Mouse (Mus musculus) large intestine, adult 2 months (tissue): ENCODE measurements at regions not wholly inside any gene's neighbourhood (a gene's known extent, or its start where the extent isn't known, plus 50 kb on each side); places are given as distances from the start of the nearest gene placed in this dataset.
"Not testable (repeated sequence)": the region's sequence is repeated elsewhere in the genome, so short reads cannot be mapped to it uniquely, and the experiment has no call there.

ENCODE experiments used
- DNase-seq: peaks from one replicate; pipeline ENCODE4 v3.0.0-alpha.2; 2012; ENCODE audit warnings: low read depth, low spot score
- WGBS: fragments of 180-500 bp; shearing (Covaris S2); methylation state at CpG from one replicate; pipeline ENCODE4 v1.1.7; 2018; 5-methylcytosine and 5-hydroxymethylcytosine counted together

DNA sequence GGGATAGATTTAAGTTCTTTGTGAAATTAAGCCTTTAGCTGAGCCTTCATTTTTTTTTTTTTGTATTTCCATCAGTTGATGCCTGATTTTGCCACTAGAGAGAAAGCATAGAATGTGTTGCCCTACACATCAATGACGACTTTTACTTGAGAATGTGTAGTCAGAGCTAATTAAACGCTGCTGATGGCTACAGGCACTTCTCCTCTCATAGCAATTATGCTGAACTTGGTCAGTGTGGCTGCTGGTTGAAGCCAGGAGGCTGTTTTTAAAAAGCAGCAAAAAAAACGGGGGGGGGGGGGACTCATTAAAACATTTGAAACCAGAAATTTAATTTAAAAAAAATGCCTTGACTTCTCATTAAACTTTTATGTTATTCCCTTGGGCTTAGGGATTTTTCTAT lies 324.4 kb upstream of the Nectin3 start:
- no peak for DNase-seq
- 65% methylated on average over 3 of the region's 3 CpGs for WGBS

DNA sequence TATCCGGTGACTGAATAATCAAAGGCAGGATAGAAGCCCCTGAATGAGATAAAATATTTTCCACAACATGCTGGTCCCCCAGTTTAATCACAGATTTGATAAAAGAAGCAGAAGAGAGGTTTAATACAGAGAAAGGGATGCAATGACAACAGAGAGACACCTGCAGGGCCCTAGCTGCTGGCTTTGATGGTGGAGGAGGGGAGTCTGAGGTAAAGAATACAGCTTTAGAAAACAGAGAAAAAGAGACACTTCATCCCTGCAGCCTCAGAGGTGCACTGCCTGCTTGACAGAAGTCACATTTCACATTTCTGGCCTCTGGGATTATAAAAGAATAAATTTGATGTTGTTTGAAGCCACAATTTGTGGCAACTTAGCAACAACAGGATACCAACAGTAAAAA lies 319.9 kb upstream of the Nectin3 start:
- WGBS, result 89% methylated on average over 1 of the region's 1 CpGs
- no peak for DNase-seq

DNA sequence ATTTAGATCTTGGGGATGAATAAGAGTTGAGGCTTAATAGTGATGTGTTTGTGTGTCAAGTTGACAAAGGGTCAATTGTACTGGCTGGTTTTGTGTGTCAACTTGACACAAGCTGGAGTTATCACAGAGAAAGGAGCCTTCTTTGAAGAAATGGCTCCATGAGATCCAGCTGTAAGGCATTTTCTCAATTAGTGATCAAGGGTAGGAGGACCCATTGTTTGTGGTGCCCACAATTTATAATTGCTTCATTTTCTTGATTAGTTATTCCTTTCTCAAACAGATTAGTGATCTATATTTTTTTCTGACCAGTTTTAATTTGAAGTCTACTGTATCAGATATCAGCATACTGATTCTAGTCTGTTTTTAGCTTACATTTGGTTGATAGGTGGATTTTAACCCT lies 313.5 kb upstream of the Nectin3 start:
- not testable (repeated sequence) for DNase-seq

DNA sequence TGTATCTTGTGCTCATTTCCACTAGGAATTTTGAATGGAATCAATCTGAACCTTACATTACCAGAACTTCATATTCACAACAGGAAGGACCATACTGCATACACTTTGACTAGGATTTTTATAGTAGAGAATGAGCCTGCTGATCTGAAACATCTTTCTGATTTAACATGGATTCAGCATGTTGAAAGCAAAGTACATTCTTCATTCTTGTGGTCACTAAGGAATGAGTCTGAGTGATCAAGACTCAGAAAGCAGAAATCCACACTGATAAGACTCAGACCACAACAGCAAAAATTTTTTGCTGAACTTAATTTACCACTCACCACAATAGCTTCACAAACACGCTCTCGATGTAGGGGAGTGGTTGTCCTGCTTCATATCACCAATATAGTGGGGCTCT lies 309.2 kb upstream of the Nectin3 start:
- 95% methylated on average over 2 of the region's 2 CpGs for WGBS
- DNase-seq, result no peak

DNA sequence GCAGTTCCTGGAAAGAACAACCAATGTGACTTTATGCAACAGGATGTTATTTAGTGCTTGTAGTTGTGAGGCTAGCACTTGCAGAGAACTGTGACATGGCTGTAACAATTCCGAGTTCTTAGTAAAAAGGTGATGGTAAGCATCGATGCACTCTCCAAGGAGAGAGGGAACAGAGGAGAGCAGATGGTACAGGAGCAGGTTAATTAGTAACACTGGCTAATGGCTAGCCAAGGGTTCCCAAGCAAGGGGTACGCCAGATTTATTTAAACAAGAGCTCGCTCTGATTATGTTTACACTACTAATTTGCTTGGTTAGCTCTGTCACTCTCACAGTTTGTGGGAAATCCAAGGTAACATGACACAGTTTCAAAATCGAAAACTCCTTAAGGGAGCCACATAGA lies 278.0 kb upstream of the Nectin3 start:
- DNase-seq, result no peak
- 33% methylated on average over 5 of the region's 5 CpGs for WGBS

DNA sequence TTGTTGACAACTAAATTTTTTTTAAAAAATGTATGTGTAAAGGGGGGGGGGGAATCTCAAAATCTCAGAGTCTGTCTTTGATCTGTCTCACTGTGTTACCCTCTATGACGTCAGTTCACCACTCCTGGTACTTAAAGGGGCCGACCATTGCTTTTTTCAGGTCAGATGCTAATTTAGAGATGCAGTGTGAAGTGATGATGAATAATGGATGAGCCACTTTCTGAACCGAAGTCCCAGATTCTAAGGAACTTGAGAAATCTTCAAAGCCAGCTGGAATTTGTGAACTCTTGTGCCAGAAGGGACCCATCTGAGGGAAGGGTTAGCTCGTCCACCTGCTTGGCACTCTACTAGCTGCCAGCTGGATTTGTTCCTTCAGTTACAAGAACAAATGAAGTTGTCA lies 271.1 kb upstream of the Nectin3 start:
- no peak for DNase-seq
- 79% methylated on average over 4 of the region's 4 CpGs for WGBS

DNA sequence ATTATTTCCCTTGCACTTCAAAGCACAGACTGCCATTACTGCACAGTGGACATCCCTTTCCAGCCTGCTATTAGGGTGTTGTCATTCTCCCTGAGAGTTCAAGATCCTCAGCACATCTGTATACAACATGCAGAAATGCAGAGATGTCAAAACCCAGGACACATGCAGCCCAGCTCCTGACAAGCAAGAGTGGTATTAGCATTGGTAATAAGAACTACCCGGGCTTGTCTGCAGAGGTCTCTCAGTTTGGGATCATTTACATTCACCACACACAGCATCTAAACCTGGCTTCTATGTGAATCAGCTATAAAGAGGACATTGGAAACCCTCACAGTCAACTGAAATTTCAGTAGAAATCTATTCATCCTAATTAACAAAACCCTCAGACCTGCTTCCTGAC lies 270.1 kb upstream of the Nectin3 start:
- no peak for DNase-seq
- WGBS, result 74% methylated on average over 1 of the region's 1 CpGs

DNA sequence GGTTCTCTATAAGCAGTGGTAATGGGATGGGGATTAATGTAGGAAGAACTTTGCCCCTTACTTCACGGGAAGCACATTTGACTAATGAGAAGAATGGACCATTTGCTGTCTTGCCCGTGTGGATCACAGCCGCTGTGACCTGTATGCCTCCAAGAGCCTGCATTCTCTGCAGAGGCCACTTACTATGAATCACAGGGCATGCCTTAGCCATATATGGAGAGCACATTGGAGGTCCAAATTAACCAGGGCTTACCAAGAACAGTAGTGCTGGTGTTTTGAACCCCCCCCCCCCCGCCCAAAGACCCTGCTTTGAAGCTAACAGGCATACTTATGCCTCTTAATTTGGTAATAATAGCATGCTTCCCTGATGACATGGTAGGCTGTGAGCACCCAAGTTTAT lies 236.8 kb upstream of the Nectin3 start:
- whole genome bisulfite sequencing, result 79% methylated on average over 4 of the region's 4 CpGs
- no peak for DNase-seq

DNA sequence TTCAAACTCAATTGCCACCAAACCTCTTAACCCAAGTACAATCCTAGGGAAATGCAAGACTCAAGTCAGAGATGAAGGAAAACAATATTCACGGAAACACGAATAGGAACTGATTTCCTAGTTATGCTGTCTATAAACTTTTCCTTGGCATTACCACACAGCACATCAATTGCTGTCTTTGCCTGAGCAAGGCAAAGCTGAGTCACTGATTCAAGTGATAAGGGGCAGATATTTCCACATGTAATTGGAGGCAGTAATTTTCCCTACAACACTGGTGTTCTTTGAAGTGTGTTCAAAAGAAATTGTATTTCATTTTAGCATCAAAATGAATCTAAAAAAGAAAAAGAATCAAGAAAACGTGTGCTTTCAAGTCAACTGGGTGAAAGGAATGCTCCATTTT lies 230.1 kb upstream of the Nectin3 start:
- no peak for DNase-seq
- WGBS, result 32% methylated on average over 3 of the region's 3 CpGs

DNA sequence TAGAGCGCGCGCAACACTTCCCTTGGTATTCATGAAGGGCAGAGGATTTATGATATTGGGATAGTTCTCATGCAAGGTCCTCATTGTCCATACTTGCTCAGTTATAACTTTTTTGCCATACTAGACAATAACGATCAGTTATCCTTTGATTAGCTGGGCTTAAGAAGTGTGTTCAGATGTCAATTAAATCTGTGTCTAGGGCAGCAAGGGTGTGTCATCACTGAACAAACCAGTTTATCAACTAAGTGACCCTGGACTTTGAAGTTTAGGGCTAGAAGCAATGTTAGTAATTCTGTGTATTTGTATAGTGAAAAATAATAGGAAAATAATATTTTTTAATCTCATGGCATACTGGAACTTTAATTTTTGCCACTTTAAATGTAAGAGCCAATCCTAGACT lies 225.3 kb upstream of the Nectin3 start:
- WGBS, result 64% methylated on average over 4 of the region's 4 CpGs
- DNase-seq, result peak; percentile 32

DNA sequence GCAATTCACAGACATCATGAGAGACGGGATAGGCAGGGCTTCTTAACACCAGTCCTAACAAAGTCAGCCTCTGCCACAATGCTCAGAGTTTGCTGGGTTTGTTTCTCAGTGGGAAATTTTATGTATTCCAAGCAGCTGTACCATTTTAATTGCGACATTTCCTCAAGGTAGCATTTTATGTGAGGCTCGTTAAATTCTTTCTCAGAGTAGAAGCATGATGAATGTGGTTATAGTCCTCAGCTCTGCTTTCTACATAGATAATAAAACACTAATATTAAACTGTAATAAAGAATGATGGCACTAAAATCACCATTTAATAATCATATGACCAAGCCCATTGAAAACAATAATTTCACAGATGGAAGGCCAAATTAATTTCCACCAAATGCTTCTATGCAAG lies 181.5 kb upstream of the Nectin3 start:
- no peak for DNase-seq
- 49% methylated on average over 3 of the region's 3 CpGs for WGBS

DNA sequence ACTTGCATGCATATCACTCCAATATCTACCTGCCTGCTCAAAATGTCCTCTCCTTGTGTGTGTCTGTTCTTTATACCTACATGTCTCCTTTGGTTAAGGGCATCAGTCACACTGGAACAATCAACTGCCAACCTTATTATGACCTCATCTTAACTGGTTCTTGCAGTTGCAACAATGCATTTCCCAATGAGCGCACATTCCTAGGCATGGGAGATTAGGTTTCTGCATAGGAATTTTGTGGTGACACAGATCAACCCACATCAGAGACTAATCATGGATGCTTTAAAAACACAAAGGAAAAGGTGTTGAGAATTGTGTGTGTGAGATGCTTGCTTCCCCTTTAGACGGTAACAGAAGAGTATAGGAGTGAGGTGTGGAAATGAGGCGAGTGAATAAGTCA lies 171.3 kb upstream of the Nectin3 start:
- no peak for DNase-seq
- 98% methylated on average over 3 of the region's 3 CpGs for WGBS

DNA sequence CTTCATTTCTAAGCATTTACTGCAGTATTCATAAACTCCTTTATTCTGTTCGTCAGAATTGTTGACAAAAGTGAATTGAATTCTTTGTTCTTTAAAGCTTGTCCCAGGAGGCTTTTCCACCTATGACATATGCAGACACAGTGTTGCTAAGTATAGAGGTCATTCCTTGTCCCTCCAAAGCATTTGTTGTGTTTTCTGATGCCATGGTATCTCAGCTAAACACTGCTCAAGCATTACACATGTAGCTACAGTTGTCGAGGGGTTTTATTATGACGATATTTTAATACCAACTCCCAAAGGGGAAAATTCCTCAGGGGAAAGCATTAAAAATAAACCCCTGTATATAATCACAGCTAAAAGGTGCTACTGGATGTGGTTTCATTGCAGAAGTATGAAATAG lies 167.2 kb upstream of the Nectin3 start:
- WGBS, result 73% methylated on average over 3 of the region's 3 CpGs

DNA sequence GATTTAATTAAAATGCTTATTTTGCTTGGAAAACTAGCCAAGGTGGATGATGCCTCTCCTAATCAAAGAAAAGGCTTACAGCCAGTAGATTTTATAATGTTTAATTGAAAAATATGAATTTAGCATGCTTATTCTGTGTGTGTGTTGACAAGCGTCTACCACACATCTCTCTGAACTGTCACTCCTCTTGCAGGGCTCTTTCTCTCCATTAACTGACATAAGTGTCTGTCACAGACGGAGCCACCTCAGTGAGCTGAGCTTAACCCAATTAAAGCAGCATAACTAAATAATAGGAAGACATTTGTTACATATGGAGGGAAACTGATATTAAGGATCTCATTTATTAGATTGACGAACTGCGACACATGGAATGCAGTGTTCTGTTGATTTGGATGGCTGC lies 164.7 kb upstream of the Nectin3 start:
- DNase-seq, result no peak
- 94% methylated on average over 4 of the region's 4 CpGs for WGBS

More for the DNA sequence above, 167.2 kb upstream of the Nectin3 start:
- no peak for DNase-seq

DNA sequence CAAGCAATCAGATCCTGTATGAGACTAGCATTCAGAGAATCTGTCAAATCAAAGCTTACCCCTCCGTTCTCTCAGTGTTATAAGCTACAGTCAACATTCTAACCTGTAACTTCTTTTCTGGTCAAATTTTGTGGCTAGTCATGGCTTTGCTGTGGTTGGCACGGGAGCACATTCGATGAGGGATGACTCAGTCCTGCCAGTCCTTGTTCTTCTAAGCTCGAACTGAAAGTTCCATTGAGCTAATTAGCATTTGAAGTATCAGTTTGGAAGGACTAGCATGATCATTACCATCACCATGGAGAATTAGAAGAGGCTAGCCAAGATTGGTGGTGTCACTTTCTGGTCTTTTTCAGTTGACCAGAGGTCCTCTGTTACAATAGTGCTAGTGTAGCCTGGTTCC lies 156.7 kb upstream of the Nectin3 start:
- no peak for DNase-seq
- 92% methylated on average over 4 of the region's 4 CpGs for WGBS

DNA sequence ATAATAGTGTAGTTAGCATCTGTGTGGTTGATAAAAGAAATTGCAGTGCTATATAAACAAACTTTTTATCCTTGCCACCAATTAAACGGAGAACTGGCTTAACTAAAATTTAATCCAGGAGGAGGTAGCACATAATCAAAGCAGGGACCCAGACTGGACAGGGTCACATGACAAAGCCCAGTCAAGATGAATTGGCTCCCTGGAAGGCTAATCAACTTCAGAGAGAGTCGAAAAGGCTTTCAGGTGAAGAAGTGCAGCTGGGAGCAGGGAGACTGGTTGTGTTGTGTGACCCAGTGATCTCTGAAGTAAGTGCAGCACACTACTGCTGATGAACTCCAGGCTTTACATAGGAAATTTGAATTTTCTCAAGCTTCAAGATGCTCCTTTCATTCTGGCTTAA lies 127.5 kb upstream of the Nectin3 start:
- no peak for DNase-seq
- WGBS, result 20% methylated on average over 2 of the region's 2 CpGs

DNA sequence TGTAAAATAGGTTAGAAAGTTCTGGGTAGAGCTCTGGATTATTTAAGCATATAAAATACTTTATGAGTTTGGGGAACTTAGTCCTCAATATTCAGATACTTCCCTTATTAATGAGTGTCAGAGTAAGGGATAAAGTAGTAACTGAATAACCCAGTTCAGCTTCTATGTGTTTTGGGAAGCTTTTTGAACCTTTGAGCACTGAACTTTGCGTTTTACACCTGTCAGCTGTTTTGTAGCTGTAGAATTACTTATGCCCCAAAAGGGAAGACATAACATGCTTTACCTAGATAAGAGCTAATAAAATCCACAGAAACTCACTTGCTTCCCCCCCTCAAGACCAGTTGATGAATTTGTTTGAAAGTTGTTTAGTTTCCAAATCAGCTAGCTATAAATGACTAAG lies 124.9 kb upstream of the Nectin3 start:
- no peak for DNase-seq
- WGBS, result 61% methylated on average over 1 of the region's 1 CpGs

DNA sequence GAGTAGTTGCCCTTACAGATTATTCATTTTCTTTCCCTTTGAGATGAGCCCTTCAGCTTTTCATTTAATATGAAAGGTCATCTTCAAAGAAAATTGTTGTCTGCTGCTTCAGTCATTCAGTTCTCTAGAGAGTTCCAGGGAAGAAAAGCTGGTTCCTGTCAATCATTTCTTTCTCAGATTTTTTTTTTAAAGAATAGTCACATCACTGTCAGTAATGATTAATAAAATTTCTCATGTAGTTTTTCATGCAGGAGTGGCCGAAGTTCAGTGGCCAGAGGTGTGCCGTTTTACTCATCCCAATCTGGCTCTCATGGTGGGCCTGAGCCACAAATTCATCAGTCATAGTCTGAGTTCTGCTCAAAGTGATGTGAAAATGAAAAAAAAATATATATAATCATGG lies 121.5 kb upstream of the Nectin3 start:
- WGBS, result 87% methylated on average over 2 of the region's 2 CpGs
- no peak for DNase-seq

DNA sequence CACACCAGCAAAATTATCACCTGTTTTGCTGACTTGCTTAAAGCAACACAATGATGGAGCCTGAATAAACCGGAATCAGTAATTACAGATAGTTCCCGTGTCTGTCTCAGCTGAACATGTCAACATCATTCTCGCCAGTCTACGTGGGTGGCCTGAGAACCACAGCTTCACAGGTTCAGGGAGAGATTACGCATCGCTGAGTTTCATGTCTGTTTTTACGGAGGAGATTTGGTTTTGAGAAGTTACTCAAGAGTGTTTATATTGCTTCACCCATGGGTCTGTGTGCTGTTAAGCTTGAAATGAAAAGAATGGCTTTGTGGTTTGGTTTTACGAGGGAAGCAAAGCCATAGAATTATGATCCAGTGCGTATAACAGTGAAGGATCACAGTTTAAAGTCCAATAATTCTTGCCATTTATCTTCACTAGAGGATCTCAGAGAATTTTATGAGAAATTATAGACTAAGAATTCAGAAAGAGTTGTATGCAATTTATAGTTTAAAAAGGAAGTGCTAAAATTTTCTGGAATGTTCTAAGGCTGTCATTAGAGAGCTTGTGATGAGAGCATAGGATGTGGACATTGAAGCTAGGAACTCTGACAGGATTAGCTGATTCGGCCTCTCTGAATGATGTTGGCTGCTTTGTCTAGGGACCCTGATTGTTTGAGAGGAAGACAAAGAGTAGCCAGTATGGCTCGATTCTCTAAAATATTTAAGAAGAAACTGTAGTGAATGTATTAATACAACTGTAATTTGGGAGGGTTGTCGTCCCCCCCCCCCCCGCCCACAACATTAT lies 119.4 kb upstream of the Nectin3 start:
- WGBS, result 26% methylated on average over 13 of the region's 13 CpGs
- peak; percentile 22 for DNase-seq

DNA sequence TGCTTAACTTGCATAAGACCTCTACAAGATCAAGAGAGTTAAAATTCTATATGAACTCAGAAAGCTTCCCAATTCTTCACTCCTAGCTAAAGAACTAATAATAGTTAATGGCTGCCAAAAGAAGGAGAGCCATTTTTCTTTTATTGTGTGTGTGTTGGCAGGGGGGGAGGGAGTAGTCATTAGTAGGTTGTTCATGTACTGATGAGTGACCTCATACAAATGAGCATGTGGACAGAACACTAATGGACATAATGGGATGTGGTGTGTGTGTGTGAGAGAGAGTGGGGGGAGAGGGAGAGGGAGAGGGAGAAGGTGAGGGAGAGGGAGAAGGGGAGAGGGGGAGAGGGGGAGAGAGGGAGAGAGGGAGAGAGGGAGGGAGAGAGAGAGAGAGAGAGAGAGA lies 118.3 kb upstream of the Nectin3 start:
- DNase-seq, result no peak

DNA sequence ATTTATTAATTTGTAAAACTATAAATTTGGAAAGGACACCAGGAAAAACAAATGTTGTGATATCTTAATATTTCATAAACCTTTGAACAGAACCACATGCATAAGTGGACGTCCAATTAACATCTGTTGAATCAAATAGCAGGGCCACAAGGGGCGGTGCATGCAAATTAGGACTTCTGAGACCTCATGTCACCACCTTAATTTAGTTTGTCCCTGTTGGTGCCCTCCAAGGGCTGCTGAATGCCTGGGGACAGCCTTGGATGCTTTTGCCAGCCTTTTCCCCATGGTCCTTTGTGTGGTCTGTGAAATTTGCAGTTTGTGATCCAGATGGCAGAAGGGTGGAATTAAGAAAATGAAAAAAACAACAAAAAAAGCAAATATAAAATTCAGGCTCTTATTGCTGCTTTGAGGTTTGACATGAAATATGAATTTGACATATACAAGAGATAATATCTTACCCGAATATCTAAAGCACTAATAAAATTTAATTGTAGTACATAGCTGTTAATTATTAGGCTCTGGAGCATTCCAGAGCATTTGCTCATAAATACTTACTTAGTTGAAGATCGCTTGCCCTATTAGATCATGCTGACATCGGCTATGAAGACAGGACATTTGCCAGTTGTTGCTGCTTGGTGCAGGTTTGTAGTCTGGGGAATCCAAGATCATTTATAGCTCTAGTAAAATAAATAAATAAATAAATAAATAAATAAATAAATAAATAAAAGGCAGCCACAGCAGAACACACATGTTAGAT lies 114.9 kb upstream of the Nectin3 start:
- DNase-seq, result no peak
- WGBS, result 76% methylated on average over 5 of the region's 5 CpGs

DNA sequence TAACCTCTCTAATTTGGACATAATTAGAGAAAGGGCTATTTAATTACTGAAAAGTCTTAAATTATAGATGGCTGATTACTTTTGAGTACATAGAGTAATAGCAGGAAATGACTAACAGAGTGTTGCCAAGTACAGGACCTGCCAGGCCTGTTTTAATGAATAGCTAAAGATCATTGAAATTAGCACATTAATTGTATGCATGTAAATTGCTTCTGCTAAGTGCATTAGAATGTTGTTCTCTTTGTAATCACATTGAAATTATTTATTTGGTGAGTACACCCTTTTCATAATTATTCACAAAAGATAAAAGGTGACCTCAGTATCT lies 107.5 kb upstream of the Nectin3 start:
- no peak for DNase-seq
